Mouse (Mus musculus): ENCODE measurements around the gene Eps15. TPM values are rescaled to one million over a fixed set of nuclear protein-coding genes. Genes with fewer than 3 reads are reported as not detected.

The Eps15 gene
- total RNA-seq, 4 experiments from 2014 or later: 168 to 192 (median 175) TPM

DNA sequence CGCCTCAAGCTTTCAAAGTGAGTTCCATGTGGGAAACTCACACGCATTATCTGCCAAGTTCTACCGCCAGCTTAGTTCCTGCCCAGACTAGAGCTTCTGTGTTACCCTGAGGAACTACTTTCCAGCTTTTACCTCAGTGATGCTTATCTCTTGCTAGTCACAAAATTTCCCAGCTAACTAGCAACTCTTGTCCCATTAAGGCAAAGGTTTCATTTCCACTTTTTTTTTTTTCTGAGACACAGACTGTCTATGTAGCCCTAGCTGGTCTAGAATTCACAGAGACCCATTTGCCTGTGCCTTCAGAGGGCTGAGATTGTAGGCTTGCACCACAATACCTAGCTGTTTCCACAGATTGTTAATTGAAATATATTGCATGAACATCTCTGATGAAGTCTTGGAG is 12.6 kb upstream of the Eps15 start:
- no peak for DNase-seq (ENCODE audit: low spot score in 2 of 2)

DNA sequence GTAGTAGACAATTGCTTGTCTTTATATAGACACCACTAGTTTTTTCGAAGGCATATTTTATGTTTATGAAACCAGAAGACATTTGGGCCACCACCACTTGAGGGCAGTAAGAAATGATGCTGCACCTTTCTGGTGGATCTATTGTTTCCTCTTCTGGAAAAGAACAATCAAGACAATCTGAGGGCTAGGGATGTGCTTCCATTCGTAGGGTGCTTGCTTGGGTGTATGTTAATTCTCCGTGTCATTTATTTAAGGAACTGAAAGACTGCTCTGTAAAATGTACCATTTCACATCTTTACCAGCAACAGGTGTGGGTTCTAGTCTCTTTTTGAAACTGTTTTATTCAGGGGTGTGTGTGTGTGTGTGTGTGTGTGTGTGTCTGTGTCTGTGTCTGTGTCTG is 11.2 kb upstream of the Eps15 start:
- DNase-seq (ENCODE audit: low spot score in 2 of 2): no peak

DNA sequence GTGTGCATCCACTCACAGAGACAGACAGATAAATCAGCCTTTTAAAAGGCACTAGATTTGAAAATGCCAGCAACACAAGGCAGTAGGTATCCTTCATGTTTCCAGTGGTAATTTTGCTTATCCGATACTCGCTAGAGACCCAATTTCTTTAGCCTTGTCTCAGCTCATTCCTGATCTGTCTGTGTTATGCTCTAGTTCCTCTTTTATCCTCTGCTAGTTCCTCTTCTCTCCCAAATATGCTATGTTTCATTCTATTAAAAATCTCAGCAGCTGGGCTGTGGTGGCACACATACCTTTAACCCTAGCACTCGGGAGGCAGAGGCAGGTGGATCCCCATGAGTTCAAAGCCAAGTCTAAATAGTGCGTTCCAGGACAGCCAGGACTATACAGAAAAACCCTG is 8.3 kb upstream of the Eps15 start:
- DNase-seq (ENCODE audit: low spot score in 2 of 2): no peak

DNA sequence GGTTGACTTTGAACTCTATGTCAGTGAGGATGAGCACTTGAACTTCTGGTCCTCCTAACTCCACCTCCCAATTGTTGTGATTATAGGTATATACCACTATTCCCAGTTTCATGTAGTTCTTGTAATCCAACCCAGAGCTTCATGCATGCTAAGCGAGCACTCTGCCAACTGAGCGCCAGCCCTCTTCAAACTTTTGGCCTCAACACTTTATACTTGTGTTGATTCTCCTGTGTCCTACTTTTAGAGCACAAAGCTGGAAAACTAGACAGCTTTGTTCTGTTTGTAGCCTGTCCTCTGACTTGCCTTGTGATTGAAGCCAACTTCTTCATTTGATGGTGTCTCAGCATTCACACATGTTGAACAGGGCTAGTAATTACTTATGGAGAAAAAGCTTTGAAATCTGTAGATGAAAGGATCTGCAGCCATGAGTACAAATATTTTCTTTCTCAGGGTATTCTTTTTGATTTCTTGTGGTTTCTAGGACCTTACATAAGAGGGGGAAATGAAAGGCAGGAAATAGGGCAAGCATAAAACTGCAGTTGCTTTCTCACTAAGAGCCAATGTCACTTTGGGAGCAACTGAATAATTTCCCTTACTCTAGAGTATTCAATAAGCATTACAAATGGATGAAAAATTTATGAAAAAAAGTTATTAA is 6.4 kb upstream of the Eps15 start:
- peak in 1 of 2 experiments; percentile 12 for DNase-seq (ENCODE audit: low spot score in 2 of 2)

DNA sequence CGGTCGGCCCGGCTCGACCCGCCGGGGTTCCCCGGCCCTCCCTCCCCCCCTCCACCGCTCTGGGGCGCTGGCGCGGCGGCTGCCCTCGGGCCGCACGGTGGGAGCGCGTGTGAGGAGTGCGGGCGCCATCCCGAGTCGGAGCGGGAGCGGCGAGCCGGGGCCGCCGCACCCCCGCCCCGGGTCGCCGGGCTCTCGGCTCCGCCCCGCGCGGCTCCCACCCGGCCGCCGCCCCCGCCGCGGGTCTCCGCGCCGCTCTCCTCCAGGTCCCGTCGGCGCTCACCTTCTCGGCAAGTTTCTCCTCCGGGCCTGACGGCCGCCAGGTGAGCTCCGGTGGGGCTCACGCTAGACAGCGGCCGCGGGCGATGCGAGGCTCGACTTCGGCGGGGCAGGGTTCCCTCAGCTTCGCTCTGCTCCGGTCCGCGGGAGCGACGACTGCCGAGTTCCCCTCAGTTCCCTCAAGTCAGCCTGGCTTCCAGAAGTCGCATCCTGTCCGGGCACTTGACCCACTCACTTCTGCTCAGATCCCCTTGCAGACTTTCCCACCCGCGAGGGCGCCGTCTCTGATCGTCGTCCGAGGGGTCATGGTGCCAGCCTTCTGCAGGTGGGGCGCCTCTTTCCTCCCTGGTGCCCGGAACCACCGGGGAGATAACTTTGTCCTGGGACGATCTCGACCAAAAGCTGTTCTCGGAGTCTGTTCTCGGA is 542 bp downstream of the Eps15 start:
- no peak for DNase-seq (ENCODE audit: low spot score in 2 of 2)

DNA sequence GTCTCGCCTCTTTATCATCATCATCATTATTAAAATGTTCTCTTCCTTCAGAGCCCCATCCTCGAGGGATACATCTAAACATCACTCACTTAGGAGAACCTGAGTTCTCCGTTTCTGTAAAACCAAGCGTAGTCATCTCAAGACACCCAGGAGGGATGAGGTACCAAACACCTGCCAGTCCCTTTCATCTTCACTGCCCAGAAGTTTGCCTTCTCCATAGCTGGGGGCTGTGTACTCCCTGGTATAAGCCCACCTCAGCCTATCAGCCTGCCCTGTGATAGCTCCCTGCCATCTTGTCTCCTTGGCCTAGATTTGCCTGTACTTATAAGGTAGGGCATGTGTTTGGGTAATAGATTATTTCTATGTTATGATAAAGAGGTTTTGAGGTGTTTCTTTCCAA is 1.1 kb downstream of the Eps15 start:
- DNase-seq (ENCODE audit: low spot score in 2 of 2): no peak

DNA sequence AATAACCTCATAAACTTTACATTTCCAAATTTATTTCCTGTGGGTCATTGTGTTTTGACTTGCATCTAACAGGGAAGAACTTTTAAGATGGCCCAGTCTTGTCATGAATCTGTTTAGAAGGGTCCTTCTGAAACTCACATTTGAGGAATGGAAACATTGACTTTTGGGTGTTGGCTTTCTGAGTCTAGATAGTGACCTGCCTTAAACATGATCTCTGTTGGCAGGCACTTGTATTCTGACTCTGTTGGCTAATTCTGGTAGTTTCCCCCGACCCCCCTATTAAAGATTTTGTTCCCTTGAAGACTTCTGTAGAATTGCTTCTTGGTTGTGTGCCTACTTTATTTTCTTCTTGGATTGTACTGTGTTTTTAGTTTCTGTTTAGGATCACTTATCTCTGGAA is 1.9 kb downstream of the Eps15 start:
- no peak for DNase-seq (ENCODE audit: low spot score in 2 of 2)

DNA sequence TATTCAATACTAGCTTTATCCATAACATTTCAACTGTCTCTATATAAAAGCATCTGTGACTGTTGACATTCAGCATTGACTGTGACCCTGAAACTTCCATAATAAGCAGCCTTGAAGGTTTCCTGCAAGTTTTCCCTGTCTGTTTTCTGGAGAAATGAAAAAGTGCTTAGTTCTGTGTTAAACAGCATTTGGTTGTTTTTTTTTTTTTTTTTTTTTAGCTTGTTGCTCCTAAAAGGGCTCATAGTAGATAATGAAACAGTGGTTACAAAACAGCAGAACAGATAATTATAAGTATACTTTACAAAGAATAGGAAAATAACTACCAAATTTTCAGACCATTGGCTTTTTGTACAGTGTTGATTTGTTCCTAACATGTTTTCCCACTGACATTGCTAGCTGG is 14.6 kb downstream of the Eps15 start:
- DNase-seq (ENCODE audit: low spot score in 2 of 2): no peak

DNA sequence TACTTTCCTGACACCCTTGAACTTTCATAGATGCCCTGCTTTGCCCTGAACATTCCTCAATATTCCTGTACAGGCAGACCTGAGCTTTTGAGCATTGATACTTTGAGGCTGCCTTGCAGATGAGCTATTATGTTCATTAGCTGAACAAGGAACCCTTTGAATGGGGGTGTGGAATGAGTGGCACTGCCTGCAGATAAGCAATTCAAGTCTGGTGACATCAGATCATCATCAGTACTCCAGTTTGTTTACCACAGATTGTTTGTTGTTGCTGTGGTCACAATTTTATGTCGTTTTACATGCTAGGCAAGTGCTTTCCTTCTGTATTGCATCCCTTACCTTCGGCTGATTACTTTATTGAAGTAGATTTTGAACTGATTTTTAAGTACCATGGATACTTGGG is 16.4 kb downstream of the Eps15 start:
- no peak for DNase-seq (ENCODE audit: low spot score in 2 of 2)

DNA sequence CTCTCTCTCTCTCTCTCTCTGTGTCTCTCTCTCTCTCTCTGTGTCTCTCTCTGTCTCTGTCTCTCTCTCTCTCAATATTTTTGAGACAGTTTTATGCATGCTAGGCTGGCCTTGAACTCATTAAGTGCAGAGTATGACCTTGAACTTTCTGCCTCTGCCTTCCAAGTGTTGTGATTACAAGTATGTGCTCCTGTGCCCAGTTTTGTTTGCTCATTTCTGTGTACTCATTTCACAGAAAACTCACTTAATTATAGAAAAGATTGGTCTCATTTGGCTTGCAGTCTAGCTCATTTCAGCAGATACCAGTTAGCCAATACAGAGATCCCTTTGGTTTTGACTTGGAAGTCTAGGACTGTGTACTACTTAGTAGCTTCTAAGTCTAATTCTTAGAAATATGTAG is 19.1 kb downstream of the Eps15 start:
- no peak for DNase-seq (ENCODE audit: low spot score in 2 of 2)

DNA sequence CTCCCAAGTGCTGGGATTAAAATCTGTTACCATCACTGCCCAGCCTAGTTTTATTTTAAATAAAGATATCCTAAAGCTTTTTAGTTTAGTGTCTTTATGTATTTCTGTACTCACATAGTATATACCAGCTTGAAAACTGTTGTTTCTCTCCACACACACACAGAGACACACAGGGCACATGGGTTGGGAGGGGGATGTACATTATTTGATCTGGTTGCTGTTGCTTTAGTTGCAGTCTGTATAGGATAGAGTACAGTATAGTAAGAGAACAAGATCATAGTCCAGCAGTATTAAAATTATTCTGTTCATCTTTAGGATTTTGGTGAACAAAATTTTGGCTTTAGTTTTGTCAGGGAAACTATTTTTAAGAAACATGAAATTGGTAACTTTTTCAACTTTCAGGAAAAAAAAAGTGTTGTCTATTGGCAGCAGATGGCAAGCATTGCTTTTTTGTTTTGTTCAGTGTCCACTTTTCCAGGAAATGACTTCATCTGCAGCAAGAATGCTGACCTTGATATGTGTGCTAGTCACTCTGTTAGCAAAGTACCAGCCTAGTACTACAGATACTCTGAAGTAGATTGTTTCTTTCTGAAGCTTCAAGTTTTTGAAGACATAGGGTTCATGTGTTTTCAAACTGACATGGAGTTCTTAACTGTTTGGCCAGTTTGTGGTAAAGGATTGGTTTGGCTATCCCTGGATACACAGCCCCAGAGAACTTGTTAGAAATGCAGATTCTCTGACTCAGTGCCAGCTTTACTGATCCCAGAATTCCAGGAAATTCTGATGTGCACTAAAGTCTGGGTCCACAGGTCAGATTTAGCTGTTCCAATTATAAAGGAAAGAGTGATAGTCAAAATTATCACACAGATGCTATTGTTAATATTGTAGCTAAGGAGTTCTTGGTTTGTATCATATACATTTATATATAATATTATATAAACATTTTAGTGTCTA is 37.1 kb downstream of the Eps15 start:
- no peak for DNase-seq (ENCODE audit: low spot score in 2 of 2)

DNA sequence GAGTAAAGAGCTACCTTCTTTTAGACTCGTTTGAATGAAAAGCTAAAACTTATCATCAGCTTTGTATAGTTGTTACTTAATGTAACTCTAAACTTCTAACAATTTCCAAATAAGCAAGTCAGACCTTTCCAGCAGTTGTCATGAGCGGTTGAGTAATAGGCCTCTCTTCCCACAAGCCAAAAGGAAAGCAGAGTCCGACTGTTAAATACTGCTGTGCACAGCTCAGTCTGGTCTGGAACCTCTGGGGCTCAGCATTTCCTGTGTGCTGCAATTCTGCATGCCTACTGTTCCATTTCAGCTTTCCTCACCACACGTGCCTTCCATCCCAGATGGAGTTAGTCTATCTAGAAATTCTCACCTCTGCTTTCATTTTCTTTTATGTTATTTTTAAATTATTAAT is 56.7 kb downstream of the Eps15 start:
- no peak for DNase-seq (ENCODE audit: low spot score in 2 of 2)

DNA sequence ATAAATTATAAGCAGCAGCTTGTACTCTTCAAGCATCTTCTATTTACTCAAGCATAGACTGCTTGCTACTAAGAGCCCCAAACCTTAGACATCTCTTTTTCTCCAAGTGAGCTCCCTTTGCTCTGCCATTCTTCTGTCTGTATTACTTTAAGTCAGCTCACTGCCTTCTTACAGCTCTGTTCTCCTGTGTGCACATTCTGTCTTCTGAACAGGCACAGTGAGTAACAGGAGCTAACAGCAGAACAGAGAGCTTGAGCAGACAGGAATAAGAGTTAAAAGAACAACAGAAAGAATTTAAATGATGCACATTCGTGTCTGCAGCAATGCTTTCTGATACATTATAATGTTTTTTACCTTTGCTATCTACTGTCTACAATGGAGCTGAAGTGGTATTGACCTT is 61.2 kb downstream of the Eps15 start:
- no peak for DNase-seq (ENCODE audit: low spot score in 2 of 2)

DNA sequence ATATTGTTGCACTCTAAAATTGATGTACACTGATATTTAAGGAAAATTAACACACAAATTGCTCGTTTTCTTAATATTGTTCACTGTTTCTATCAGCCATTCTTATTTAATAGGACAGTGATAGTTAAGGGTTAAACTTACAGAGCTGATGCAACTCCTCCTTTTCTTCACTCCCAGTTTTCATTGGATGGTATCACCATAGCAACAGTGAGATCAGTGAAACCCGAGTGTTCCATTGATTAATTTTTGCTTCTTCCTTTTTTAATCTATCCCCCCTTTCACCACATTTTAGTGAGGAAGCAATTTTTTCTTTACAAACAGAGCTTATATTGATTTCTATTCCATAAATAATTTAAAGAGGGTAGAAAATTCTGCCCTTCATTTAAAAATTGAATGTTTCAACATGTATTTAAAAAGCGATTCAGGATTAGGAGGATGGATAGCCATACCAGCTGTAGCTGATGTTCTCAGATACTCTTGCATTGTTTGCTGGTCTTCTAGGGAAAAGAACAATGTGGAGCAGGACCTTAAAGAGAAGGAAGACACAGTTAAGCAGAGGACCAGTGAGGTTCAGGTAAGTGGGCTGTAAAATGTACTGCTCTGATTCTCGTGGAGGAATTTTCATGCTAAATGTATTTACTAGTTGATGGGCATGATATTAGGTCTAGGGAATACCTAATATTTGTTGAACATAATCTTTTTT is 62.9 kb downstream of the Eps15 start:
- peak in 1 of 2 experiments; percentile 20 for DNase-seq (ENCODE audit: low spot score in 2 of 2)

DNA sequence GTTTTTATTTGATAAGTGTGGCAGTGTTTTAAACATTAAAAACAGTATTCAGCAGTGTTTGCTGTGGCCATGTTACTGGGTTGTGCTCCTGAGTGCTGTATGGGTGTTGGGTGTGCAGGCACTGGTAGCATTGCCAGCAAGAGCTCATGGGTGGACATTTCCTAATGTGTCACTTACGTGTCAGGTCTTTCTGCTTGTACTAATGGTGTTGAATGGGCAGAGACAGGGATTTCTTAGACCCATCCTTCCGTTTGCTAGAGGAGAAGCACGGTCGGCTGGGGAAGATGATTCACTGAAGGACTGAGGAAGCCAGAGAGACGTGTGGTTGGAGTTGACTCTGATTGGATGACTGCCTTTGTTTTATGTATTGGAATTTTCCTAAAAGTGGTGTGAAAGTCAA is 63.8 kb downstream of the Eps15 start:
- DNase-seq (ENCODE audit: low spot score in 2 of 2): peak; percentile 36 to 38

DNA sequence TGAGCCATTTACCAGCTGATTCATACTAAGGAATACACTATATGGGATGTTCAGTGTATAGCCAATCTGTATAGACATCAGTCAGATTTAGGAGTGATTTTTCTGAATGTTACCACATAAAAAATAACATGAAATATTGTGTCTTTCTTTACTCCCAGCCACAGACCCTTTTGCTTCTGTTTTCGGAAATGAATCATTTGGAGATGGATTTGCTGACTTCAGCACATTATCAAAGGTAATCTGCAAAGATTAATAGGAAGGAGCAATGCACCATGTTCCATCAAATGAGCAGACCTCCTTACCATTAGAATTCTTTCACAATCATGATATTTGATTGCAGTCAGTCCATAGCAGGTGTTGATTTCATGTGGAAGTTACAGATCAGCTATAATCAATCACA is 98.0 kb downstream of the Eps15 start:
- DNase-seq (ENCODE audit: low spot score in 2 of 2): no peak

DNA sequence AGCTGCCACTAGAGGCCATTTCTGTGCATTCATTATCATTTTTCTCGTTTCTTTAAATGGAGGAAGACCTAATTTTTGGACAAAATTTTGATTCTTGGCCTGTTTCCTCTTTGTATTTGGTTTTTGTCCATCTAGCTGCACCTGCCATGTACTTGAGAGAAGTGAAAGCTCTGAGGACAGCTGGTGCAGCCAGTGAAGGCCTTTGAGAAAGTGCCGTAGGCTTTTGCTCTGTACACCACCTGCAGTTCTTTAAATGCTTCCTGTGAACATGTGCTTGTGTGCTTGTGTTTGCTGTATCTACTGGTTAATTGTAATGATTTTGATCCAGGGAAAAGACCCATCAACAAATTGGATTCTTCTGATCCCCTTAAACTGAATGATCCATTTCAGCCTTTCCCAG is 102.4 kb downstream of the Eps15 start:
- DNase-seq (ENCODE audit: low spot score in 2 of 2): no peak

DNA sequence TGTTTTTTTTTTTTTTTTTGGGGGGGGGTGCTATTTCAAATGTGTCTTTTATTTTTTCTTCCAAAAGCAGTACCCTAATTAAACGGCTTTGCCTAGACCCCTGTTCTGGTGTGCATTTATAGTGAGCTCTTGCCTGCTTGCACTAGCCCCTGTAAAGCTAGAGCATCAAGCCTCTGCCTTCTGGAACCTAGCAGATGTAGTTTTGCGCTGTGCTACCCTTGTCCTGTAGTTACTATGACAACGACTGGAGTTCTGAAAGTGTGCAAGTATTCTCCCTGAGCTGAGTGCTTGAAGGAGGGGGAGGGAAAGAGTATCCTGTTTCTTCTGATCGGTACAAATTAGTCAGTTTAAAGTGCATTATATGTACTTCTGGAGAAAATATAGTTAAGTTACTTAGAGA is 105.5 kb downstream of the Eps15 start:
- DNase-seq (ENCODE audit: low spot score in 2 of 2): no peak

DNA sequence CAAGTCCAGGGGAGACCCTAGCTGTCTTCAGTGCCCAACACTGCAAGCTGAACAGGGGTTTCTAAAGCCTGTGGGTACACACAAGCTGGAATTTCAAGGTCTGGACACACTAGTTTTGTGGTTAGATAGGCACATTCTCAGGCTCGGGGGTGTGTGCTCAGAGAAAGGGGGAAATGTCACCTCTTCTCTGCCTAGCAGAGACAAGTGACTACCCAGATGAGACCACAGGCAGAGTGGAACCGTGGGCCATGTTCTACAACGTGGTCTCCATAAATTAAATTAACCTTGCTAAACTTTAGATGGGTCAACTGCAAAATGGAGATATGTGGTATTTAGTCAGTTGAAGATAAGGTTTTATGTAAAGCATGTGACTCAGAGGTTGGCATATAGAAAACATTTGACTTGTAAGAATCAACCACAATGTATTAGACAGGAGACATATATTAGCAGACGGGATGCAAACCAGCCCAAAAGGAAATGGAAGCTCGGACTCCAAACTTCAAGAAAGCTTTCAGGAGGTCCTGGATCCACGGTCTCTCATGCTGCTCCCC is 113.2 kb downstream of the Eps15 start:
- no peak for DNase-seq (ENCODE audit: low spot score in 2 of 2)

DNA sequence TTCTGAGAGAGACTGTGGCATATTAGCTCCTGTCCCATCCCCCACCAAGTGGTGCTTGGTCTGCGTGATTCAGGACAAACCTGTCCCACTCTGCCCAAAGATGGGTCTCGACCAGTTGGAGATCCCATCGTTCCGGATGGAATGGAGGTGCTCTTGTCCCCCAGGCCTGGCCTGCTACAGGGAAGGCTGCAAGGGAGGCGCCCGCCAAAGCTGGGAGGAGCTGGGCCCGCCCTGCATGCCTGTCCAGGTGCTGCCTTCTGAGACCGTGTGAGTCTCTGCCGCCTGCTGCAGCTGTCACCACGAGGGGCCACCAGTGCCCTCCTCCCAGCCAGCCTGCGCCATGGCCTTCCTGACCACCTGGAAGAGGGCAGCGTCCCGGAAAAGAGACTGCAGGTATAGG is 113.8 kb downstream of the Eps15 start:
- no peak for DNase-seq (ENCODE audit: low spot score in 2 of 2)

DNA sequence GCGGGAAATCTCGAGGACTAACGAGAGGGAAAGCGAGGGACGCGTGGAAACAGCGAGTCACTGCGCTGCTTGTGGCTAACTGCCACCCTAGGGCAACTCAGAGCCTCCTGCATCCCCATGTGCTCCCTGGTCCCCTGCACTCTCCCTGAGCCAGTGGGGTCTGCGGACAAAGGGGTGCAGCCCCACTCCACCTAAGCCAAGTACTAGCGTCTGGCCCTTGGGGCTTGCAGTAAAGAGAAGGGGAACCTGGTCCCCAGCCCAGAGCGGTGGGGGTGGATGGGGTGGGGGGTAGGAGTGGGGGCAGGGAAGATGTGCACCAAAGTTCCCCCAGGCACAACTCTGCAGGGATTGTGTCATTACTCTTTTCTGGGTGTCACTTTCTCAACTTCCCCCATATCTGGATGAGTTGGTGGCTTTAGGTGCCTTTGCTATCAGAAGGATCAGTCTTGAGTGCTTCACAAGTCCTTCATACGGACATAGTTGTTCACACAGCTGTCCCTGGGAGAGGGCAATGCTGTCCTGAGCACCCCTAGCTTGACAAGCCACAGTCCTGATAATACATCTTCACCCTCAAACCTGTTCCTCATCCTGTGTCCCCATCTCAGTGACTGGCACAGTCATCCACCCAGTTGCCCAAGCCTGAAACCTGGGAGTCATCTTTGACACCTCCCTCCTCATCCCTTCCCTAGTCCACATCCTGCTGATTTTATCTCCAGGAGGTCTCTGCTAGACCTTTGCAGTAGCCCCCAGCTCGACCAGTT is 114.4 kb downstream of the Eps15 start:
- no peak for DNase-seq (ENCODE audit: low spot score in 2 of 2)

All from left cerebral cortex, adult 8-10 months (tissue).